Mouse (Mus musculus): Measurements from ENCODE around the gene Ccdc189.

GRCm38 (mm10) chr7:127602903-127603302, 14.5 kb upstream of the Ccdc189 start:
- TF ChIP-seq GATA1 (IDR thresholded peaks at IDR 0.05; ENCODE audit: low read length) (no peak), TAL1 (IDR thresholded peaks at IDR 0.05; ENCODE audit: low read length) (no peak)
